Mouse (Mus musculus) cerebellum, adult 9-11 months (tissue): ENCODE measurements at regions not wholly inside any gene's neighbourhood (a gene's known extent, or its start where the extent isn't known, plus 50 kb on each side); places are given as distances from the start of the nearest gene placed in this dataset.

Source experiments
- DNase-seq: peaks from one replicate; pipeline ENCODE4 v3.0.0; 2022

DNA sequence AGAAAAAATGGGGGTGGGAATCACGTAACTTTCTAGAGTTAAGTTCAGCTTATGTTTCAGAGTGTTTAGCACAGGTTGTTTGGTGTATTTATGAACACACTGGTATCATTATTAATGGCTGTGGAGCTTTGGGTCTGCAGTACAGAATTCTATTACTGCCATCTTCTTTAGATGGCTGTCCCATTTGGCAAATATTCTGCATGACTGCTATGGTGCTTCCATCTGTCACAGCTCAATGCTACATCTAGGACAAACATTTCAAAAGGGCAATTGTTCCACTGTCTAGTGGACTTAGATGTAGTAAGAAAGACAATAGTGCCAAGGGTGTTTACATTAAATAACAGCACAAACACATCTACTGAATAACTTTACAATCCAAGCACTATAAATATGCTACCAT, 2536.3 kb downstream of the Pcdh9 start:
- DNase-seq, result peak; percentile 20

GRCm38 (mm10) chr14:91326683-91327098, 2563.8 kb downstream of the Pcdh9 start:
- no peak for DNase-seq
